Mouse (Mus musculus) CD4-positive helper T cell, adult 2 months (primary cell): ENCODE data around the gene Ltb4r1.

ENCODE experiments used
- DNase-seq: peaks from one replicate; pipeline ENCODE4 v3.0.0-alpha.2; 2012; ENCODE audit warnings: low read depth, missing footprints, low spot score

The Ltb4r1 gene

GRCm38 (mm10) chr14:55783958-55784235 lies 18.1 kb downstream of the Ltb4r1 start, which contains the start of gene Adcy4:
Gene Adcy4 (minus strand): TSS chr14:55784095.
- DNase-seq, result no peak

- DNase-seq, result no peak
These were observed 19.4 kb downstream of the Ltb4r1 start for GRCm38 (mm10) chr14:55785195-55785594.

GRCm38 (mm10) chr14:55787731-55788130 lies 22.0 kb downstream of the Ltb4r1 start:
- DNase-seq, result no peak

GRCm38 (mm10) chr14:55788256-55789050 lies 22.7 kb downstream of the Ltb4r1 start, which contains the start of gene Ripk3:
Gene Ripk3 (minus strand): TSS chr14:55788865.
- DNase-seq, result peak; percentile 82

GRCm38 (mm10) chr14:55793461-55793860 lies 27.7 kb downstream of the Ltb4r1 start:
- DNase-seq, result no peak

GRCm38 (mm10) chr14:55793946-55794345 lies 28.2 kb downstream of the Ltb4r1 start:
- no peak for DNase-seq

GRCm38 (mm10) chr14:55795380-55796163 lies 29.8 kb downstream of the Ltb4r1 start:
- no peak for DNase-seq

GRCm38 (mm10) chr14:55814885-55815284 lies 49.1 kb downstream of the Ltb4r1 start:
- no peak for DNase-seq

GRCm38 (mm10) chr14:55815310-55815751 lies 49.6 kb downstream of the Ltb4r1 start:
- DNase-seq, result no peak
